Mouse (Mus musculus): ENCODE data around the gene Olfr1015.

DNA sequence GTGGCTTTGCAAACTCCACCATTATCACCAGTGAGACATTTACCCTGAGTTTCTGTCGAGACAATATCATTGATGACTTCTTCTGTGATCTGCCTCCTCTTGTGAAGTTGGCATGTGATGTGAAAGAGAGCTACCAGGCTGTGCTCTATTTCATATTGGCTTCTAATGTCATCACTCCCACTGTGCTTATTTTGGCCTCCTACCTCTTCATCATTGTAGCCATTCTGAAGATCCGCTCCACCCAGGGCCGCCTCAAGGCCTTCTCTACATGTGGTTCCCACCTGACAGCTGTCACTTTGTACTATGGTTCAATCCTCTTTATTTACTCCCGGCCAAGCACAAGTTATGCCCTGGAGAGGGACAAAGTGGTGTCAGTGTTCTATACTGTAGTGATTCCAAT lies 28.0 kb upstream of the Olfr1015 start:
- TF ChIP-seq CTCF (IDR thresholded peaks at IDR 0.05 in 2 of 3, conservative IDR thresholded peaks at IDR 0.05 in 1 of 3; ENCODE audit: control insufficient read depth in 1 of 3, insufficient read depth in 1 of 3, low read depth in 2 of 3, low read length in 3 of 3, poor library complexity in 1 of 3, severe bottlenecking in 1 of 3), result no peak
- TF ChIP-seq ZNF384 (IDR thresholded peaks at IDR 0.05; ENCODE audit: low read depth, low read length), result no peak
- no peak for TF ChIP-seq EP300 (IDR thresholded peaks at IDR 0.05; ENCODE audit: low read depth in 1 of 2, low read length in 2 of 2)
- TF ChIP-seq POLR2A (IDR thresholded peaks at IDR 0.05; ENCODE audit: control insufficient read depth in 1 of 2, insufficient read depth in 1 of 2, low read depth in 1 of 2, low read length in 2 of 2, poor library complexity in 1 of 2), result no peak
